Mouse (Mus musculus): Measurements from ENCODE around the gene 1700074P13Rik. TPM values are rescaled to one million over a fixed set of nuclear protein-coding genes. Genes with fewer than 3 reads are reported as not detected.

Gene 1700074P13Rik
- polyA plus RNA-seq, 1 experiment from 2014 or later, result not detected

GRCm38 (mm10) chr6:40893577-40893976 lies 46.8 kb downstream of the 1700074P13Rik start:
- Histone ChIP-seq H3K9me3 (ENCODE audit: low read length) (no peaks in the 10 kb centered on the region), H3K27ac (ENCODE audit: low read depth) (no peak overlapping the region), H3K27me3 (ENCODE audit: insufficient read depth, low read length) (no peaks in the 10 kb centered on the region), H3K4me2 (ENCODE audit: low read depth, low read length) (no peak overlapping the region), H3K9ac (replicated peaks) (no peak overlapping the region), H3K4me1 (ENCODE audit: insufficient read depth) (no peaks in the 10 kb centered on the region; the same call in 1 of the 2 replicates), H3K4me3 (ENCODE audit: low read depth, low read length) (no peak overlapping the region), H3K36me3 (replicated peaks; ENCODE audit: insufficient read depth, low read length) (no peaks in the 10 kb centered on the region)
- TF ChIP-seq EP300 (IDR thresholded peaks at IDR 0.05; ENCODE audit: low read depth) (no peak), CTCF (IDR thresholded peaks at IDR 0.05; ENCODE audit: low read depth) (peak; percentile 74)
- ATAC-seq (no peak), DNase-seq (peak; percentile 72)
- WGBS (ENCODE audit: insufficient replicate concordance), result 30% methylated on average over 7 of the region's 7 CpGs

GRCm38 (mm10) chr6:40891754-40892153 lies 48.6 kb downstream of the 1700074P13Rik start:
- no peak for TF ChIP-seq EP300 (IDR thresholded peaks at IDR 0.05; ENCODE audit: low read depth)
- TF ChIP-seq CTCF (IDR thresholded peaks at IDR 0.05; ENCODE audit: low read depth), result no peak
- ATAC-seq, result 0 out of 2 replicates have a peak, but pooled peaks have one; percentile 18
- DNase-seq, result no peak
- WGBS (ENCODE audit: insufficient replicate concordance), result 23% methylated on average over 4 of the region's 4 CpGs
- H3K27me3 ChIP-seq (ENCODE audit: insufficient read depth, low read length), result no peaks in the 10 kb centered on the region
- peak overlapping the region; percentile 82 for H3K27ac ChIP-seq (ENCODE audit: low read depth)
- H3K36me3 ChIP-seq (replicated peaks; ENCODE audit: insufficient read depth, low read length), result no peaks in the 10 kb centered on the region
- H3K9ac ChIP-seq (replicated peaks), result no peak overlapping the region
- peak overlapping the region; percentile 11; the same call in 1 of the 2 replicates for H3K4me2 ChIP-seq (ENCODE audit: low read depth, low read length)
- H3K9me3 ChIP-seq (ENCODE audit: low read length), result no peaks in the 10 kb centered on the region
- H3K4me1 ChIP-seq (ENCODE audit: insufficient read depth), result no peaks in the 10 kb centered on the region; the same call in 1 of the 2 replicates
- no peak overlapping the region for H3K4me3 ChIP-seq (ENCODE audit: low read depth, low read length)

- Histone ChIP-seq H3K4me1 (ENCODE audit: insufficient read depth) (no peaks in the 10 kb centered on the region; the same call in 1 of the 2 replicates), H3K27me3 (ENCODE audit: insufficient read depth, low read length) (no peaks in the 10 kb centered on the region), H3K9me3 (ENCODE audit: low read length) (no peaks in the 10 kb centered on the region), H3K36me3 (replicated peaks; ENCODE audit: insufficient read depth, low read length) (no peaks in the 10 kb centered on the region), H3K27ac (ENCODE audit: low read depth) (peak overlapping the region; percentile 82), H3K4me2 (ENCODE audit: low read depth, low read length) (no peak overlapping the region), H3K4me3 (ENCODE audit: low read depth, low read length) (no peak overlapping the region), H3K9ac (replicated peaks) (no peak overlapping the region)
- TF ChIP-seq EP300 (IDR thresholded peaks at IDR 0.05; ENCODE audit: low read depth) (no peak), CTCF (IDR thresholded peaks at IDR 0.05; ENCODE audit: low read depth) (no peak)
- DNase-seq (no peak), ATAC-seq (peak; percentile 76)
- WGBS (ENCODE audit: insufficient replicate concordance), result 20% methylated on average over 1 of the region's 1 CpGs
These were observed 49.4 kb downstream of the 1700074P13Rik start for GRCm38 (mm10) chr6:40890973-40891372.

GRCm38 (mm10) chr6:40887394-40887793 lies 53.0 kb downstream of the 1700074P13Rik start, which contains the start of gene Moxd2:
TSS of gene Moxd2 (minus strand) at chr6:40887494.
- Histone ChIP-seq H3K27me3 (ENCODE audit: insufficient read depth, low read length) (no peaks in the 10 kb centered on the region), H3K36me3 (replicated peaks; ENCODE audit: insufficient read depth, low read length) (no peaks in the 10 kb centered on the region), H3K4me3 (ENCODE audit: low read depth, low read length) (no peak within 1 kb of the TSS), H3K9me3 (ENCODE audit: low read length) (no peaks in the 10 kb centered on the region), H3K27ac (ENCODE audit: low read depth) (no peak within 1 kb of the TSS), H3K4me1 (ENCODE audit: insufficient read depth) (no peaks in the 10 kb centered on the region; the same call in 1 of the 2 replicates), H3K4me2 (ENCODE audit: low read depth, low read length) (no peak within 1 kb of the TSS), H3K9ac (replicated peaks) (no peak within 1 kb of the TSS)
- WGBS (ENCODE audit: insufficient replicate concordance), result 93% methylated on average over 3 of the region's 3 CpGs
- no peak for ATAC-seq
- DNase-seq, result no peak
- TF ChIP-seq CTCF (IDR thresholded peaks at IDR 0.05; ENCODE audit: low read depth), result no peak
- TF ChIP-seq EP300 (IDR thresholded peaks at IDR 0.05; ENCODE audit: low read depth), result no peak

Other genes starting within 250 kb of the 1700074P13Rik start
- not detected in 2 replicates for gene Moxd2, start 53.1 kb downstream of the 1700074P13Rik start, polyA plus RNA-seq (2015; fragmentation: Nextera tagmentation; extraction: Ambion mirVana)
- gene Prss58, start 40.2 kb downstream of the 1700074P13Rik start, polyA plus RNA-seq (2015; fragmentation: Nextera tagmentation; extraction: Ambion mirVana), result not detected in 2 replicates
- gene Gm4744, start 11.3 kb upstream of the 1700074P13Rik start, polyA plus RNA-seq (2015; fragmentation: Nextera tagmentation; extraction: Ambion mirVana), result not detected in 2 replicates
- 0.43 TPM in 1 of 2 replicates, not detected in the other for gene 1810009J06Rik, start 24.2 kb upstream of the 1700074P13Rik start, polyA plus RNA-seq (2015; fragmentation: Nextera tagmentation; extraction: Ambion mirVana)
- gene Gm2663, start 58.9 kb upstream of the 1700074P13Rik start, polyA plus RNA-seq (2015; fragmentation: Nextera tagmentation; extraction: Ambion mirVana), result 1.1 TPM in 1 of 2 replicates, not detected in the other
- gene 2210010C04Rik, start 95.0 kb upstream of the 1700074P13Rik start, polyA plus RNA-seq (2015; fragmentation: Nextera tagmentation; extraction: Ambion mirVana), result 1.1 TPM in 1 of 2 replicates, not detected in the other